In the genomic region with DNA sequence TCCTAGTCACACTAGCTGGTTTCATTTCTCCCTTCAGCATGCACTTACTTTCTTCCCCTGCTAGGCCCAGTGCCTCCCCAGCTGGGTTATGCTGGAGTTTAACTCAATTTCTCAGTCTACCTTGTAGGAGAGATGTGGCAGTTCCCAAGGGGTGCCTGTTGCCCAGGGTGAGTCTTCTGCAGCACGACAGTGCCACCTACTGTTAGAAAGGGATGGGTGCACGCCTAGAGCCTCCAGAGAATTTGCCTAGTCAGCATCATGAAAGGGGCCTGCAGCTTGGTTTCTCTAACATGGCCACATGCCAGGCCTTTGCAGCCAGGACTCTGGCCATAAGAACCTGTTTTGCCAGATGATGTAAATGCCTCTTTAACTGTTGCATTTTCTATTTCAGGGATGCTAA, we compare ENCODE assay signal across 8 mouse cellular contexts. TPM values are rescaled to one million over a fixed set of nuclear protein-coding genes. Genes with fewer than 3 reads are reported as not detected.
DNase-seq lines count a peak whose midpoint lies in the region; ATAC-seq and TF ChIP-seq lines count a peak whose summit lies in the region.

No protein-coding gene starts in this region.

- intact Hi-C loops in heart, postnatal 10 days (cut with DNase I): loop anchor here (5.0 to 10.0 kb wide), 2 partner anchors 316 to 519 kb away; no protein-coding TSS in a partner anchor

- no peak overlapping the region for H3K9ac ChIP-seq in ES-Bruce4 (ENCODE audit: low read depth, poor library complexity, severe bottlenecking)
- H3K9ac ChIP-seq in forebrain, embryonic 13.5 days: no peak overlapping the region
- no peak overlapping the region for H3K9ac ChIP-seq in liver, embryonic 15.5 days
- no peak overlapping the region for H3K9ac ChIP-seq in neural tube, embryonic 14.5 days (replicated peaks; ENCODE audit: low read depth, low read length)

- 0% methylated on average over 2 of the region's 2 CpGs for WGBS in forebrain, embryonic 13.5 days
- 1% methylated on average over 2 of the region's 2 CpGs for WGBS in liver, embryonic 15.5 days (ENCODE audit: insufficient replicate concordance)
- 4% methylated on average over 2 of the region's 2 CpGs for whole genome bisulfite sequencing in neural tube, embryonic 14.5 days

- ATAC-seq in cerebellum, adult (ENCODE audit: insufficient number of reproducible peaks, low FRiP score, low TSS enrichment): peak; percentile 93
- ATAC-seq in forebrain, embryonic 13.5 days: peak; percentile 95
- peak; percentile 76 for ATAC-seq in liver, embryonic 15.5 days (ENCODE audit: insufficient read depth)
- ATAC-seq in neural tube, embryonic 14.5 days (ENCODE audit: low read depth): peak; percentile 93

- H3K27me3 ChIP-seq in ES-Bruce4 (ENCODE audit: control insufficient read depth, insufficient read depth, low read length, poor library complexity, severe bottlenecking): no peaks in the 10 kb centered on the region
- H3K27me3 ChIP-seq in forebrain, embryonic 13.5 days: no peaks in the 10 kb centered on the region
- H3K27me3 ChIP-seq in liver, embryonic 15.5 days: no peaks in the 10 kb centered on the region
- H3K27me3 ChIP-seq in neural tube, embryonic 14.5 days (ENCODE audit: control insufficient read depth, insufficient read depth, low read length): no peaks in the 10 kb centered on the region

- DNase-seq in heart, postnatal 10 days: peak; percentile 88 to 90
- DNase-seq in kidney, postnatal 4 days: peak; percentile 86 to 91
- DNase-seq in testis, postnatal 10 days (ENCODE audit: low spot score): peak; percentile 84

- TF ChIP-seq POLR2A in ES-Bruce4 (IDR thresholded peaks at IDR 0.05; ENCODE audit: insufficient read depth, low read length): no peak

- TF ChIP-seq CTCF in ES-Bruce4 (IDR thresholded peaks at IDR 0.05; ENCODE audit: low read depth, low read length): peak; percentile 93

- H3K4me2 ChIP-seq in forebrain, embryonic 13.5 days: no peak overlapping the region
- H3K4me2 ChIP-seq in liver, embryonic 15.5 days: no peak overlapping the region
- no peak overlapping the region for H3K4me2 ChIP-seq in neural tube, embryonic 14.5 days (ENCODE audit: low read depth, low read length)

- no peaks in the 10 kb centered on the region for H3K4me1 ChIP-seq in ES-Bruce4 (ENCODE audit: control insufficient read depth, insufficient read depth, low read length)
- H3K4me1 ChIP-seq in forebrain, embryonic 13.5 days: no peaks in the 10 kb centered on the region; the same call in 1 of the 2 replicates
- no peaks in the 10 kb centered on the region for H3K4me1 ChIP-seq in liver, embryonic 15.5 days (replicated peaks)
- H3K4me1 ChIP-seq in neural tube, embryonic 14.5 days (ENCODE audit: control insufficient read depth, insufficient read depth, low read length): no peaks in the 10 kb centered on the region

- peaks cover 7% of the 10 kb centered on the region; the same call in 1 of the 2 replicates for H3K9me3 ChIP-seq in ES-Bruce4 (replicated peaks; ENCODE audit: control insufficient read depth, insufficient read depth, low read length, poor library complexity, severe bottlenecking)
- H3K9me3 ChIP-seq in forebrain, embryonic 13.5 days (replicated peaks): no peaks in the 10 kb centered on the region
- H3K9me3 ChIP-seq in liver, embryonic 15.5 days (replicated peaks): no peaks in the 10 kb centered on the region
- H3K9me3 ChIP-seq in neural tube, embryonic 14.5 days (ENCODE audit: control insufficient read depth, low read length): no peaks in the 10 kb centered on the region

- no peaks in the 10 kb centered on the region for H3K36me3 ChIP-seq in ES-Bruce4 (ENCODE audit: control insufficient read depth, insufficient read depth, low read length, poor library complexity, severe bottlenecking)
- H3K36me3 ChIP-seq in forebrain, embryonic 13.5 days (ENCODE audit: poor library complexity, severe bottlenecking): no peaks in the 10 kb centered on the region
- no peaks in the 10 kb centered on the region for H3K36me3 ChIP-seq in liver, embryonic 15.5 days (replicated peaks)
- no peaks in the 10 kb centered on the region for H3K36me3 ChIP-seq in neural tube, embryonic 14.5 days (ENCODE audit: control insufficient read depth, insufficient read depth, low read length)

- no peak for TF ChIP-seq EP300 in ES-Bruce4 (IDR thresholded peaks at IDR 0.05; ENCODE audit: insufficient read depth, low read depth, low read length)

- no peak overlapping the region for H3K27ac ChIP-seq in ES-Bruce4 (ENCODE audit: insufficient read depth, low read length)
- no peak overlapping the region for H3K27ac ChIP-seq in forebrain, embryonic 13.5 days
- no peak overlapping the region for H3K27ac ChIP-seq in liver, embryonic 15.5 days (replicated peaks)
- H3K27ac ChIP-seq in neural tube, embryonic 14.5 days (ENCODE audit: low read depth, low read length): no peak overlapping the region

- no peak overlapping the region for H3K4me3 ChIP-seq in ES-Bruce4 (ENCODE audit: low read depth, low read length)
- no peak overlapping the region for H3K4me3 ChIP-seq in forebrain, embryonic 13.5 days
- no peak overlapping the region for H3K4me3 ChIP-seq in liver, embryonic 15.5 days (replicated peaks)
- H3K4me3 ChIP-seq in neural tube, embryonic 14.5 days (ENCODE audit: low read depth, low read length): no peak overlapping the region

RNA-seq across cellular contexts. Expression of a gene that starts 57.8 kb away (rescaled TPM):
- polyA plus RNA-seq in ES-Bruce4 (2011; ENCODE audit: insufficient read depth, insufficient read length, low read depth, missing spikeins): 5.6 and 9.0 TPM in 2 replicates
- polyA plus RNA-seq in forebrain, embryonic 13.5 days (2015; fragmentation: Nextera tagmentation; extraction: Ambion mirVana): 7.4 and 8.1 TPM in 2 replicates
- total RNA-seq in heart, postnatal 10 days (2021): 10 to 100 TPM; 25.3 to 27.8 TPM
- polyA plus RNA-seq in liver, embryonic 15.5 days (2015; fragmentation: Nextera tagmentation; extraction: Ambion mirVana): 1.8 and 2.4 TPM in 2 replicates
- 7.4 and 10.6 TPM in 2 replicates for polyA plus RNA-seq in neural tube, embryonic 14.5 days (2014; fragmentation: Nextera tagmentation; extraction: Ambion mirVana)
